Mouse (Mus musculus) kidney, adult 11 months (tissue): ENCODE results near the gene Gpr87.
"Not testable (repeated sequence)": the region's sequence is repeated elsewhere in the genome, so short reads cannot be mapped to it uniquely, and the experiment has no call there.

Experiments used
- DNase-seq: peaks from one replicate; pipeline ENCODE4 v3.0.0; 2022

Gpr87 gene

GRCm38 (mm10) chr3:59185662-59186061, 9.2 kb downstream of the Gpr87 start:
- no peak for DNase-seq

DNA sequence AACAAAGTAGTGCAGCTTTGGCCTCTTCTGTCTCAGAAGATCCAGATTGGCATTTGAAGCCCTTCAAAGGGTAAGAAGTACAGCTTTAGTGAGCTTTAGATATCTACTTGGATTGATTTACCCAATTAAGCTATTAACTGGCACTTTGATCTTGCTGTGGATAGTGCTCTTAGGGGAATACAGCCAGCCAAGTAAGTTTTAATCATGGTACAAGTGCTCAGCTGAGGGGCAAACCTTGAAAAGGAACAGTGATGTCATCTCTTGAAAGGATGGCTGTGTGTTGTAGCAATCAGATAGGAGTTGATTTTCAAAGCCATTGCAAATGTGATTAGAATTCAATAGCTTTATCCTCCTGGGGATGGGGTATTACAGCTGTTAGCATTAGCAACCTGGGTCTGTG, 12.8 kb downstream of the Gpr87 start:
- DNase-seq = no peak

DNA sequence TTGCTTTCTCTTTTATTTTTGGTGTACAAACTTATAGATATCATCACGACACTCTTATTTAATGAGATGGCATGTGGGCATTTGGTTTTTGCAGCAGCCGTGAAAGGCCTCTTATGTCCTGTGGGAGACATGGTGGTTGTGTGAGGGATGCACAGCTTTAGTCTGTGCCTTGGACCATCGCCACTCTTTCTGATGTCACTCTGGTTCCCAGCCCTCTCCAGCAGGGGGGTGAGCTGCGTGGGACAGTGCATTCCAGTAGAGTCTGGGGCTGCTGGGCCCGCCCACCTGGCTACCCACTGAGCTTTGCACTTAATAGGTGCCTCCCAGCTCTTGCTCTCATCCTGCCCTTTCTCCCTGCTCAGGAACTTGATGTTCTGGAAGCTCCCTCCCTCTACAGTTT, 13.8 kb downstream of the Gpr87 start:
- DNase-seq = no peak

GRCm38 (mm10) chr3:59176871-59177270, 18.0 kb downstream of the Gpr87 start:
- no peak for DNase-seq

DNA sequence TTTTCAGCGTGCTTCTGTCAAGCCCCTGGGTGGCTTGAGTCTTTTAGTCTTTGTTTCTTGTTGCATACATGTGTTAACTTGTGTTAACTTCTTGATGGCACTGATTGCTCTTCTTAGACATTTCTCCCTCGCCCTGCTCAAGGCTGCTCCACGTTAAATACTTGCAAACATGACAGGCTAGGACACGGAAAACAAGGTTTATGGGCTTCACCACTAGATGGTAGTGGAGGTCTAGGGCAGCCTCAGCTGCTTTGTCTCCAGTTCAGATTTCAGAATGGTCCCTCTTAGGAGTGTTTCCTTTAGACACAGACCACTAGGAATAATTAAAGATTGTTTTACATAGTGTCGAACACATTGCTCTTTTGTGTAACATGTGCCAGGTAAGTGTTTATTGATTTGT, 19.7 kb downstream of the Gpr87 start:
- DNase-seq = no peak

GRCm38 (mm10) chr3:59174426-59175154, 20.3 kb downstream of the Gpr87 start:
- DNase-seq = no peak

DNA sequence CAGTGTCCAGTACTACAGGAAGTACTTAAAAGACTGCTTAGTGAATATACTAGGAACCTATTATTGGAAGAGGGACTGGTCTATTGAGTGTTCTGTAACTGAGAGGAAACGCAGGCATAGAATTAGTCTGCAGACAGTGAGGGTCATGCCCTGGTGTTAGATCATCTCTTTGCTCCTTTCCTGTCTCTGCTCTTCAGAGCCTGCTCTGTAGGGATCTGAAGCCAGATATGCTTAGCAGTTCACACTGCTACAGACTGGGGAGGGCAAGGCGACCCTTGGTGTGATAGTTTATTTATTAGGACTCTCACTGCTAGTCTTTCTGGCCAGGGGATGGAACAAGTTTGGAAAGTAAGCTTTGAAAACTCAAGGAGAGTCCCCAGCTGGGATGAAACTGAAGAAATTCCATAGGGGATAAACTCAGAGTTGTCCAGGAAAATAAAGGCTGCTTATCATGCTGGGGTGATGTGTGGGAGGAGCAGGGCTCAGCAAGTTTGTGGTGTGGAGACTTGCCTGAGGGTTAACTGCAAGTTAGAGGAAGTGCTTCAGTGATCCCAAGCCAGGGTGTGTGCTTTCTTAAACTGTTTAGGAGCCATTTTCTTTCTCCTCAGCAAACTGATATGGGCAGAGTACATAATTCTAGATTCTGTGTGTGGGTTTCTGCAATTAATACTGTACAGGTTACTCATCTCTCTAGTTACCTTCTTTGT, 24.8 kb downstream of the Gpr87 start:
- DNase-seq = no peak

DNA sequence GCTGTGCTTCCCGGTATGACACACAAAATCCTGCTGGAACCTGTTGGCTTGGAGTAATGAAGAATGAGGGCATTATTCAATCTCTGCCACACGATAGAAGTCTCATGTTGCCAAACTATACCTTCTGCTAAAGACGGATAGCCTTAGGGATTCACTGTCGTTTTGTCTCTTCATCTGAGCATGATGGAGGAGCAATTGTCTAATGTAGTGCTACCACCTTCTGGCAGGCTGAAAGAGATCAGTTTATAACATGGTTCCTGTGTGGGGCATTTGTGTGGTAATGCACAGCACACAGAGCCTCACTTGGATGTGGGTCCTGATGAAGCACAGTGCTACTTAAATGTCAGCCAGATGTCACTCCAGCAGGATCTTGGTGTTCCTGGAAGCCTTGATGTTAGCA, 25.7 kb downstream of the Gpr87 start:
- DNase-seq = no peak

DNA sequence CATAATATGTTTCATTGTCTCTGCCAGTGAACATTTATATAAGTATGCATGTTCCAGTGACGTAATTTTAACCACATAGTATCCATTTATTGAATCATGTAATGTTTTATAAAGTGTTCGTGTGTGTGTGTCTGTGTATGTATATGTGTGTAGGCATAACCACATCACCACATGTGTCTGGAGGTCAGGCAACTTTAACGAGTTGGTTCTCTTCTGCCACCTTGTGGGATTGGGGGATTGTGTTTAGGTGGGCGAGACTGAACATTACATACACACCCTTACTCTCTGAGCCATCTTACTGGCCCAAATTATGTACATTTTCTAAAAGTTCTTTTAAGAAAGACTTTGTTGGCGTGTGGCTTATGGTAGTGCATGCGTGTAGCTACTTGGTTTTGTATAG, 26.4 kb downstream of the Gpr87 start:
- DNase-seq = no peak

GRCm38 (mm10) chr3:59167417-59168054, 27.4 kb downstream of the Gpr87 start:
- DNase-seq = no peak

- no peak for DNase-seq
Measured at GRCm38 (mm10) chr3:59160465-59160864, 34.4 kb downstream of the Gpr87 start.

- DNase-seq = no peak
Measured at GRCm38 (mm10) chr3:59157048-59157447, 37.9 kb downstream of the Gpr87 start.

DNA sequence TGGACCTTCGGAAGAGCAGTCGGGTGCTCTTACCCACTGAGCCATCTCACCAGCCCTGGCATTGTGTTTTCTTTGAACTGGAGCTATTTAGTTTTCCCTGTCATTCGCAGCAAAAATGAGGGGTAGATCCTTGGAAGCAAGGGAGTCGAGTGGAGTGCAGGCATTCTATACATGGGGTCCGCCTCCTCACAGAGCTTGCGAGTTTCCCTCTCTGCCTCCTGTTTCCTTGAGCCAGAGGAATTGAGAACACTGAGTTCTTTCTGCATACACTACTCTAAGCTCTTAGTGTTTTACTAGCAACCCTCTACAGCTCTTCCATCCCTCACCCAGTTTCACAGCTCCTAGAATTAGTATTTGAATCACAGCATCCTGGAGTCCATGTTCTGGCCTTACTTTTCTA, 39.5 kb downstream of the Gpr87 start:
- no peak for DNase-seq

DNA sequence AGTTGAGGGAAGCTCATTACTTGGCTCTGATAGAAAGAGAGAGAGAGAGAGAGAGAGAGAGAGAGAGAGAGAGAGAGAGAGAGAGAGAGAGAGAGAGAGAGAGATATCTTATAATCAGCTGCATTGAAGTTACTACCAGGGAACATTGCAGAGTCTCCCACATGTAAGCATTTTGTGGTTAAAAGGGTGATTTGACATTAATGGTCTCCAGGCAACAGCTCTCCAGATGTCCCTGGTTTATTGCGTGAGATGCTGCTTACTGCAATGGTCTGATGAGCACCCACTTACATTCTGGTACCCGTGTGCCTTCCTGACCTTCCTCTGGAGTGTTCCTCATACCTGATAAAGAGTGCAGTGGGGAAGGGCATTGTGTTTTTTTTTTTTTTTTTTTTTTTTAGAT, 40.0 kb downstream of the Gpr87 start:
- no peak for DNase-seq

DNA sequence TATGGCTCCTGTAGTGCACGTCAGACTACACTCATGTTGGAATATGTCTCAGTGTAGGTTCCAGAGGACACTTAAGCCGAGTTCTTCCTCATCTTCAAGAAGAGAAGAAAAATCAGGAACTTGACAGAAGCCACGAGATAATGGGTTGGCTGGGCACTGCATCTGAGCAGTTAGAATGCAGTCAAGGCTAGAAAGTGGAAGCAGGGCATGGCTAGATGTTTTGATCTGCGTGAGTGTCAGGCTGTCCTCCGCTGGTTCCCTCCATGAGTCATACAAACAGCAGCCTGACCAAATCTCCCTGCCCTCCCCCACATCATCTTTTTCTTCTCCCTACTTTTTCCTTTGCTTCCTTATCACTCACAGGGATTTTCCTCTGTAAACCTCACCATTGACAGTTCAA, 41.5 kb downstream of the Gpr87 start, which contains the start of gene P2ry14:
TSS of gene P2ry14 (minus strand) at position 195 of the 400 bp plus-strand sequence.
- no peak for DNase-seq

GRCm38 (mm10) chr3:59150624-59151023, 44.3 kb downstream of the Gpr87 start:
- DNase-seq = no peak

DNA sequence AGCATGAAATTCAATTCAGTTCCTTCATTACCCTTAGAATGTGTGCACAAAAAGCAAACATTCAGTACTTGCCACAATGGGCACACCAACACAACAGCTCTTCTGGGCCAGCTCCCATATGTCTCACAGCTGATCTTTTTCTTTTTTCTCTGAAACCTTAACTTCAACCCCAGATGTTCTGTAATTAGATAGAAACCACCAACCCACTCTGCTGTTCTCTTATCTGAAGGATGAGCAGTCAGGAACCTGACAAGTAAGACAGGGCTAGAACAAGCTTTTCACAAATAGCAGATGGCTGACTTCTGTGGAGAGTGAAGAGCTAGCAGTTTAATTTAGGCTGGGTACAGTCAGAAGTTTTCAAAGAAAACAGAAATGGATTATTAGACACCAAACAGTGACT, 45.3 kb downstream of the Gpr87 start:
- no peak for DNase-seq

DNA sequence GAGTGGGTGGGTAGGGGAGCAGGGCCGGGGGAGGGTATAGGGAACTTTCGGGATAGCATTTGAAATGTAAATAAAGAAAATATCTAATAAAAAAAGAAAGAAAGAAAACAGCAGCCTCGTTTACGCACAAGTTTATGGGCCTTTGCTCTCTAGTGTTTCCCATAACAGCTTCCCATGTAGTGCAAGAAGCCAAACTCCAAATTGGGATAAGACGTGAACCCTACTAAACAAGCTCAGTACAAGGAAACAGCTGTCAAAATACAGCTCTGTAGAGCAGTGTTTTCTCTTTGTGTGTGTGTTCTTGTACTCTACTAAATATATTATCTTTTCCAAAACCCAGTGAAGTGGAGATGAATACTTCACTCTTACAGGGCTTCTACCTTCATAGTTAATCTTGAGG, 49.7 kb downstream of the Gpr87 start:
- no peak for DNase-seq

- no peak for DNase-seq
Measured at GRCm38 (mm10) chr3:59141507-59142305, 53.2 kb downstream of the Gpr87 start.

GRCm38 (mm10) chr3:59140941-59141340, 54.0 kb downstream of the Gpr87 start:
- DNase-seq = not testable (repeated sequence)

- no peak for DNase-seq
Measured at GRCm38 (mm10) chr3:59140115-59140514, 54.8 kb downstream of the Gpr87 start.

GRCm38 (mm10) chr3:59139651-59140051, 55.3 kb downstream of the Gpr87 start:
- DNase-seq = no peak

GRCm38 (mm10) chr3:59138946-59139468, 55.9 kb downstream of the Gpr87 start:
- DNase-seq = no peak
